Mouse (Mus musculus): ENCODE results near the gene Prpf40b. TPM values are rescaled to one million over a fixed set of nuclear protein-coding genes. Genes with fewer than 3 reads are reported as not detected.

Gene Prpf40b
- total and polyA plus RNA-seq, 2 experiments from 2014 or later: 89.7 to 116 TPM

- TF ChIP-seq CTCF (IDR thresholded peaks at IDR 0.05; ENCODE audit: low read depth): no peak
- Histone ChIP-seq H3K9ac (no peak overlapping the region), H3K27me3 (ENCODE audit: insufficient read depth, low read length) (no peaks in the 10 kb centered on the region), H3K4me1 (ENCODE audit: insufficient read depth) (no peaks in the 10 kb centered on the region), H3K4me3 (ENCODE audit: low read depth, low read length) (no peak overlapping the region), H3K36me3 (ENCODE audit: insufficient read depth) (peaks cover 29% of the 10 kb centered on the region), H3K9me3 (ENCODE audit: low read length) (no peaks in the 10 kb centered on the region), H3K4me2 (ENCODE audit: low read depth) (no peak overlapping the region), H3K27ac (ENCODE audit: low read depth, low read length) (no peak overlapping the region)
- ATAC-seq (no peak), DNase-seq (no peak)
- WGBS: 95% methylated on average over 5 of the region's 5 CpGs
Measured at GRCm38 (mm10) chr15:99328011-99328410, 33.1 kb downstream of the Prpf40b start.

GRCm38 (mm10) chr15:99330324-99330723, 35.4 kb downstream of the Prpf40b start:
- DNase-seq (no peak), ATAC-seq (no peak)
- H3K27me3 ChIP-seq (ENCODE audit: insufficient read depth, low read length): no peaks in the 10 kb centered on the region
- peaks cover 13% of the 10 kb centered on the region; the same call in 1 of the 2 replicates for H3K36me3 ChIP-seq (ENCODE audit: insufficient read depth)
- no peak overlapping the region; the same call in 1 of the 2 replicates for H3K27ac ChIP-seq (ENCODE audit: low read depth, low read length)
- no peak overlapping the region for H3K9ac ChIP-seq
- no peak overlapping the region for H3K4me2 ChIP-seq (ENCODE audit: low read depth)
- 74% methylated on average over 2 of the region's 2 CpGs for WGBS
- no peak for TF ChIP-seq CTCF (IDR thresholded peaks at IDR 0.05; ENCODE audit: low read depth)
- no peaks in the 10 kb centered on the region for H3K4me1 ChIP-seq (ENCODE audit: insufficient read depth)
- no peaks in the 10 kb centered on the region for H3K9me3 ChIP-seq (ENCODE audit: low read length)
- H3K4me3 ChIP-seq (ENCODE audit: low read depth, low read length): no peak overlapping the region

GRCm38 (mm10) chr15:99331341-99331740, 36.5 kb downstream of the Prpf40b start:
- Histone ChIP-seq H3K27me3 (ENCODE audit: insufficient read depth, low read length) (no peaks in the 10 kb centered on the region), H3K4me1 (ENCODE audit: insufficient read depth) (no peaks in the 10 kb centered on the region), H3K9me3 (ENCODE audit: low read length) (no peaks in the 10 kb centered on the region), H3K27ac (ENCODE audit: low read depth, low read length) (no peak overlapping the region), H3K4me3 (ENCODE audit: low read depth, low read length) (no peak overlapping the region), H3K36me3 (ENCODE audit: insufficient read depth) (peaks cover 13% of the 10 kb centered on the region; the same call in 1 of the 2 replicates), H3K4me2 (ENCODE audit: low read depth) (no peak overlapping the region), H3K9ac (no peak overlapping the region)
- no peak for TF ChIP-seq CTCF (IDR thresholded peaks at IDR 0.05; ENCODE audit: low read depth)
- no peak for DNase-seq
- no peak for ATAC-seq
- WGBS: 75% methylated on average over 5 of the region's 5 CpGs

GRCm38 (mm10) chr15:99332111-99332510, 37.2 kb downstream of the Prpf40b start:
- Histone ChIP-seq H3K27me3 (ENCODE audit: insufficient read depth, low read length) (no peaks in the 10 kb centered on the region), H3K27ac (ENCODE audit: low read depth, low read length) (no peak overlapping the region), H3K4me3 (ENCODE audit: low read depth, low read length) (no peak overlapping the region), H3K9me3 (ENCODE audit: low read length) (no peaks in the 10 kb centered on the region), H3K9ac (no peak overlapping the region), H3K4me2 (ENCODE audit: low read depth) (no peak overlapping the region), H3K4me1 (ENCODE audit: insufficient read depth) (no peaks in the 10 kb centered on the region), H3K36me3 (ENCODE audit: insufficient read depth) (peaks cover 11% of the 10 kb centered on the region; the same call in 1 of the 2 replicates)
- no peak for DNase-seq
- TF ChIP-seq CTCF (IDR thresholded peaks at IDR 0.05; ENCODE audit: low read depth): no peak
- ATAC-seq: no peak

GRCm38 (mm10) chr15:99332921-99333675, 38.2 kb downstream of the Prpf40b start:
- WGBS: 68% methylated on average over 9 of the region's 9 CpGs
- no peak overlapping the region for H3K4me3 ChIP-seq (ENCODE audit: low read depth, low read length)
- 0 out of 2 replicates have a peak, but pooled peaks cover 4% of the 10 kb centered on the region for H3K36me3 ChIP-seq (ENCODE audit: insufficient read depth)
- no peaks in the 10 kb centered on the region for H3K27me3 ChIP-seq (ENCODE audit: insufficient read depth, low read length)
- no peak for DNase-seq
- no peaks in the 10 kb centered on the region for H3K4me1 ChIP-seq (ENCODE audit: insufficient read depth)
- H3K4me2 ChIP-seq (ENCODE audit: low read depth): no peak overlapping the region
- peak overlapping the region; percentile 59 for H3K27ac ChIP-seq (ENCODE audit: low read depth, low read length)
- no peaks in the 10 kb centered on the region for H3K9me3 ChIP-seq (ENCODE audit: low read length)
- no peak for TF ChIP-seq CTCF (IDR thresholded peaks at IDR 0.05; ENCODE audit: low read depth)
- no peak overlapping the region for H3K9ac ChIP-seq
- ATAC-seq: peak; percentile 38

- H3K27ac ChIP-seq (ENCODE audit: low read depth, low read length): peak overlapping the region; percentile 59
- TF ChIP-seq CTCF (IDR thresholded peaks at IDR 0.05; ENCODE audit: low read depth): no peak
- no peaks in the 10 kb centered on the region for H3K27me3 ChIP-seq (ENCODE audit: insufficient read depth, low read length)
- DNase-seq (no peak), ATAC-seq (no peak)
- WGBS: 85% methylated on average over 3 of the region's 3 CpGs
- H3K36me3 ChIP-seq (ENCODE audit: insufficient read depth): 0 out of 2 replicates have a peak, but pooled peaks cover 4% of the 10 kb centered on the region
- H3K4me1 ChIP-seq (ENCODE audit: insufficient read depth): no peaks in the 10 kb centered on the region
- H3K9ac ChIP-seq: no peak overlapping the region
- H3K9me3 ChIP-seq (ENCODE audit: low read length): no peaks in the 10 kb centered on the region
- H3K4me2 ChIP-seq (ENCODE audit: low read depth): no peak overlapping the region
- no peak overlapping the region for H3K4me3 ChIP-seq (ENCODE audit: low read depth, low read length)
Measured at GRCm38 (mm10) chr15:99333676-99334065, 38.8 kb downstream of the Prpf40b start.

GRCm38 (mm10) chr15:99334500-99334899, 39.6 kb downstream of the Prpf40b start:
- H3K4me1 ChIP-seq (ENCODE audit: insufficient read depth): no peaks in the 10 kb centered on the region
- no peaks in the 10 kb centered on the region for H3K9me3 ChIP-seq (ENCODE audit: low read length)
- no peaks in the 10 kb centered on the region for H3K27me3 ChIP-seq (ENCODE audit: insufficient read depth, low read length)
- 0 out of 2 replicates have a peak, but pooled peaks cover 4% of the 10 kb centered on the region for H3K36me3 ChIP-seq (ENCODE audit: insufficient read depth)
- 63% methylated on average over 6 of the region's 6 CpGs for WGBS
- no peak for TF ChIP-seq CTCF (IDR thresholded peaks at IDR 0.05; ENCODE audit: low read depth)
- ATAC-seq (no peak), DNase-seq (no peak)
- H3K27ac ChIP-seq (ENCODE audit: low read depth, low read length): peak overlapping the region; percentile 35; the same call in 1 of the 2 replicates
- H3K4me3 ChIP-seq (ENCODE audit: low read depth, low read length): no peak overlapping the region
- no peak overlapping the region for H3K9ac ChIP-seq
- H3K4me2 ChIP-seq (ENCODE audit: low read depth): no peak overlapping the region
